Mouse (Mus musculus): ENCODE measurements around the gene Enpp3. TPM values are rescaled to one million over a fixed set of nuclear protein-coding genes. Genes with fewer than 3 reads are reported as not detected.
A peak's percentile ranks its signal among the peaks of the same experiment; 100 is the strongest.

The Enpp3 gene
- polyA plus RNA-seq, 1 experiment: not detected

DNA sequence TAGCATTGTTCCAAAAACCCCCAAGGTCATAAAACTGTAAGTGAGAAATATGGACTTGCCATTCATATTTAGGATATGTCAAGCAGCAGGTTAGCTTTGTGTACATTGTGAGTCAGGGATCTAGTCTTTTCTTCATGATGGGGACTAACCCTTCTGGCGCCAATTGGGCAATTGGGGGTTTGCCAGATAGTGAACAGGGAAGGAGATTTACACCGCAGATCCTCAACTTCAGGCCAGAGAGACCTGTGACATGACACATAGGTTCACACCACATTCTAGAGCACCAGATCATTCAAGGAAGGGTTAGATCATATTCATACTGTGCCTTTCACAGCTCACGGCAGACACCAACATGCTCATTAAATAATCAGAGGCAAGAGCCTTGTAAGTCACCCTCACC, 58.7 kb downstream of the Enpp3 start:
- 91% methylated on average over 3 of the region's 3 CpGs for WGBS

DNA sequence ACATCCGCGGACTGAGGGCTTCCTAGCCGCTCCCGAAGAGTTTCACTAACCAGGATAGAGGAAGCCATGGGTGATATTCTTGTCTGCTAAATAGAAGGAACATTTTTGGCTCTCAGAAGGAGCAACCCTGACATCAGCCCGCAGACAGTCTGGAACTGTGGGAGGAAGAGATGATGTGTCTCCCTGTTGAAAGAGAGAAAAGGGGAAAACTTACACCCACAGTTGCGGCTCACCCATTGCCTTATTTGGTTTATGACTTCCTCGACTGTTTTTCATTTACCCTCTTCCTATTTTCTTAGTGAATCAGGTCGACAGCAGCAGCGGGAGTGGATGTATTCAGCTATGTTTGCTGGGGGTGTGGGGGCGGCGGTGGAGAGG, 64.0 kb downstream of the Enpp3 start:
- WGBS: 44% methylated on average over 11 of the region's 11 CpGs
- H3K4me3 ChIP-seq (ENCODE audit: insufficient read depth, low read depth, low read length): no peak overlapping the region
- H3K4me1 ChIP-seq (ENCODE audit: control insufficient read depth, insufficient read depth, low read length): peaks cover 9% of the 10 kb centered on the region
- H3K27ac ChIP-seq (ENCODE audit: insufficient read depth, low read depth, low read length): 0 out of 2 replicates have a peak overlapping the region, but pooled peaks have one; percentile 2
- TF ChIP-seq CTCF (IDR thresholded peaks at IDR 0.05; ENCODE audit: insufficient read depth, low read depth, low read length): no peak
- no peak for TF ChIP-seq POLR2A (IDR thresholded peaks at IDR 0.05; ENCODE audit: insufficient read depth, low read depth, low read length)

More for the DNA sequence above, 58.7 kb downstream of the Enpp3 start:
- peaks cover 5% of the 10 kb centered on the region for H3K4me1 ChIP-seq (ENCODE audit: control insufficient read depth, insufficient read depth, low read length)
- TF ChIP-seq CTCF (IDR thresholded peaks at IDR 0.05; ENCODE audit: insufficient read depth, low read depth, low read length) (no peak), POLR2A (IDR thresholded peaks at IDR 0.05; ENCODE audit: insufficient read depth, low read depth, low read length) (no peak)
- H3K27ac ChIP-seq (ENCODE audit: insufficient read depth, low read depth, low read length): no peak overlapping the region
- no peak overlapping the region for H3K4me3 ChIP-seq (ENCODE audit: insufficient read depth, low read depth, low read length)

DNA sequence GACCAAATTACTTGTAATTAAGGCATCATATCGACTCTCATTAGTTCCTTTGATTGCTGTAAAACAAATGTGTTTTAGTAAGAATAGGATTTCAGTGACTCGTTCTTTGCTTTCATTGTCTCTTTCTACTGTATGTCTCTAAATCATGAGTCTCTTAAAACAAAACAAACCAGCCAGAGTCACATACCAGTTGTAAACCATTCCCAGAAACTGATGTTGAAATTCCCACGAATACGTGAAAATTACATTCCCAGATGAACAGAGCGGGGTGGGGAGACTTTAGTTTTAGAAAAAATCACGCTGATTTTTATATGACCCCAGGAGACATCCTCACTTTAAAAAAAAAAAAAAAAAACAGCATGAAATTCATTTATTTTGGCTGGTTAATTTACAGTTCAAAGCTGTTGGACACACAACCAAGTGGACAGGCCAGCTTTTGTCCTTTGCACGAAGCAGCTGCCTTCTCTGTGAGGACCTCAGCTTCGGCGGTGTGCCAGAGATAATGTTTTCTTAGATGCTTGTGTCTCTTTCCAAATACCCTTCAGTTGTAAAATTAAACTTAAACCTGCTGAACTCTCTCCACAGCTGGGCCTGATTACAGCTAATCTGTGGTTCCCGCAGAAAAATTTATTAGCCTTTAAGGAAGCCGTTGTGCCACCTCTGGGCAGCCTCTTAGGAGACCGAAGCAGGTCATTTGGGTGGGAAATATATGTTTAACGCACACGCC, 64.5 kb downstream of the Enpp3 start:
- TF ChIP-seq POLR2A (IDR thresholded peaks at IDR 0.05; ENCODE audit: insufficient read depth, low read depth, low read length) (no peak), CTCF (IDR thresholded peaks at IDR 0.05; ENCODE audit: insufficient read depth, low read depth, low read length) (no peak)
- no peak overlapping the region for H3K4me3 ChIP-seq (ENCODE audit: insufficient read depth, low read depth, low read length)
- peaks cover 9% of the 10 kb centered on the region for H3K4me1 ChIP-seq (ENCODE audit: control insufficient read depth, insufficient read depth, low read length)
- WGBS: 52% methylated on average over 14 of the region's 14 CpGs
- 0 out of 2 replicates have a peak overlapping the region, but pooled peaks have one; percentile 2 for H3K27ac ChIP-seq (ENCODE audit: insufficient read depth, low read depth, low read length)

DNA sequence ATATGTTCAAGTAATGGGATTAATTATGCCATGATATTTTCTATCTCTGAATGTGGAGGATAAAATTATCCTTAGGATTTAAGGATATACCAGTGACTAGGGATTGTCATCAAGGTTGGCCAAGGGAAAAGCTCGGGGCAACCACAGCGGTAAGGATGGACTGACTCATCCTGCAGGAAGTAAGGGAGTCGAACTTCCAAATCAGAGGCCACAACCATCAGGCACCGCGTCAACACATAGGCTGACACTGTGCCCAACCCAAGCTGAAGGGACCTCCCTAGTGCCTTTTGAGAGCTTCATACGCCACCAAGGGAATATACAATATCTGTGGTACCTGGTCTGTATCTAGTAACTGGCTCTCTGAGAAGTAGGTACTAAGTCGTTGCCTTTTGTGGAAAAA, 73.1 kb downstream of the Enpp3 start:
- WGBS: 93% methylated on average over 7 of the region's 7 CpGs
- H3K27ac ChIP-seq (ENCODE audit: insufficient read depth, low read depth, low read length): no peak overlapping the region
- TF ChIP-seq CTCF (IDR thresholded peaks at IDR 0.05; ENCODE audit: insufficient read depth, low read depth, low read length): no peak
- no peak for TF ChIP-seq POLR2A (IDR thresholded peaks at IDR 0.05; ENCODE audit: insufficient read depth, low read depth, low read length)

DNA sequence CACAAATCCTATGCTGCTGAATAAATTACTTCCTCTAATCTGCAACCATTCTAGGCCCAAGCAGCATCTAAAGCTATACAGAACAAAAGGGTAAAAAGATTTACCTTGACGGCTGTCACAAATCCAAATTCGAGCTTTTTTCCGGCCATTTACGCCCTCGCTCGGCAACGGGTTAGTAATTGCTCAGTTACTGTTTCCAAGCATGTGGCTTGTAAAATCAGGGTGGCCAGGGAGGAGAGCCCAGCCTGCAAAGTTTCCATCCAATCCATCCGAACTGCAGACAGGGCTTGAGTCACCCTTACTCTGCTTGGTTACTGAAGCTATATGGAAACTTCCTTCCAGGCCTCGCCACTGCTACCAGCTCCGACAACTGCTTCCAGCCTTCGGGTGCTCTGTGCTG, 74.9 kb downstream of the Enpp3 start:
- Histone ChIP-seq H3K27ac (ENCODE audit: insufficient read depth, low read depth, low read length) (no peak overlapping the region), H3K4me3 (ENCODE audit: insufficient read depth, low read depth, low read length) (no peak overlapping the region), H3K4me1 (ENCODE audit: control insufficient read depth, insufficient read depth, low read length) (no peaks in the 10 kb centered on the region)
- TF ChIP-seq POLR2A (IDR thresholded peaks at IDR 0.05; ENCODE audit: insufficient read depth, low read depth, low read length): no peak
- no peak for TF ChIP-seq CTCF (IDR thresholded peaks at IDR 0.05; ENCODE audit: insufficient read depth, low read depth, low read length)
- 65% methylated on average over 11 of the region's 11 CpGs for WGBS

More for the DNA sequence above, 73.1 kb downstream of the Enpp3 start:
- H3K4me3 ChIP-seq (ENCODE audit: insufficient read depth, low read depth, low read length): no peak overlapping the region
- no peaks in the 10 kb centered on the region for H3K4me1 ChIP-seq (ENCODE audit: control insufficient read depth, insufficient read depth, low read length)

DNA sequence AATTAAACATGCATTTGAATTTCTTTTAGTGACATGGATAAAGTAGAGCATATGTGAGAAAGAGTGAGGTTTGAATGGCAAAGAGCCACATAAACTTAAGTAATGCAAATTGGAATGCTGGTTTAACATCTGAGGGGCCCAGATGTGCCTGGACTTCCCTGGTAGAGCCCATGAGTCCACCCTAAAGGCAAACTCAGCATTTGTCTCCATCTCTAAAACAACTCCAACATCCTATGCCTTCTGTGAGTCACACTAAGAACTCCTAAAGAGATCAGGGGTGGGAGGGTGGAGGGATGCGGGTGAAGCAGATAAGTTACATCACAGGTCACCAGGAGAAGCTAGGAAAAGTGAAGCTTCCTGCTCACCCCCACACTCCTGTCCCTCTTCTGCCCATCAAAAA, 76.6 kb downstream of the Enpp3 start:
- TF ChIP-seq POLR2A (IDR thresholded peaks at IDR 0.05; ENCODE audit: insufficient read depth, low read depth, low read length) (no peak), CTCF (IDR thresholded peaks at IDR 0.05; ENCODE audit: insufficient read depth, low read depth, low read length) (no peak)
- no peaks in the 10 kb centered on the region for H3K4me1 ChIP-seq (ENCODE audit: control insufficient read depth, insufficient read depth, low read length)
- H3K4me3 ChIP-seq (ENCODE audit: insufficient read depth, low read depth, low read length): no peak overlapping the region
- WGBS: 72% methylated on average over 1 of the region's 1 CpGs
- no peak overlapping the region for H3K27ac ChIP-seq (ENCODE audit: insufficient read depth, low read depth, low read length)

DNA sequence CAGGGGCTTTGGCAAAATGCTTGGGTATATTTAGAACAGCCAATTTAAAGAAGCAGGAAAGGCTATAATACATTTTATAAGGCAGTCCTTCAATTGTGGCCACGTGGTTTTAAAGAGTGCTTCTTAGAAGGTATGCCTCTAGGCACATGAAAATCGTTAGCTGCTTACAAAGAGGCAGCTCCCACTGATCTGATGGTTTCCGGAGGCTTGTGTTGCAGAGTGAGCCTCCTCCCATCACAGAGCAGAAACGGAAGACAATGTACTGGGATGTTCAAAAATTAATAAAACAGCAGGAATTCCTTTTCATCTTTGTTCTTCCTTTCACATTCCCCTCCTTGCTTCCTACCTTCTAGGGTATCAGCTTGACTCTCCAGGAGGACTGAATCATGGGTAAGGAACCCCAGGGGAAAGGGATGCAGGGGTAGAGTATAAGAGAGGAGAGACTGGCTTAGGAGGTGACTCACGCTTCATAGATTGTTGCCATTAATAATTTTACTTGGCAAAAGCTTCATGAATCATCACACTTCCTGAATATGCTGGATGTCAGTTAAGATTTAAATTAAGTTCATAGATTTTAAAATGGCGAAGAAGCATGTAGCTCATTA, 77.4 kb downstream of the Enpp3 start:
- Histone ChIP-seq H3K27ac (ENCODE audit: insufficient read depth, low read depth, low read length) (no peak overlapping the region), H3K4me3 (ENCODE audit: insufficient read depth, low read depth, low read length) (no peak overlapping the region), H3K4me1 (ENCODE audit: control insufficient read depth, insufficient read depth, low read length) (no peaks in the 10 kb centered on the region)
- WGBS: 33% methylated on average over 6 of the region's 6 CpGs
- TF ChIP-seq POLR2A (IDR thresholded peaks at IDR 0.05; ENCODE audit: insufficient read depth, low read depth, low read length): no peak
- no peak for TF ChIP-seq CTCF (IDR thresholded peaks at IDR 0.05; ENCODE audit: insufficient read depth, low read depth, low read length)

DNA sequence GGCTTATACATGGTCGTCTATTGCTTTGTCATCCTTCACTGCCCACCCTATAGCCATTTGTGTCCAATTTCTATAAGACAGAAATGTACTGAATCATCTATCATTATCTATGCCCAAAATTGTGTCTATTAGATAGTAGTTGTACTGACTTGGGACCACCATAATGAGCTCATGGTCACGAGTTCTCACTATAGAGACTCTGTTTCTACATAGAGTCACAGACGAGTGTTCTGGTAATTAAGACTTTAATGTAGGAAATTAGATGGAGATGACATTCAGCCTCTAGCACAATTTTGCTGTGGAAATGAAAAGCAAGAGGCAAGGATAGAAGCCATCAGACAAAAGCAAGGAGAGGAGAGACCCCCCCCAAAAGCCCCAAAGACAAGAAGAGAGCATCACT, 78.0 kb downstream of the Enpp3 start:
- H3K27ac ChIP-seq (ENCODE audit: insufficient read depth, low read depth, low read length): no peak overlapping the region
- H3K4me1 ChIP-seq (ENCODE audit: control insufficient read depth, insufficient read depth, low read length): no peaks in the 10 kb centered on the region
- H3K4me3 ChIP-seq (ENCODE audit: insufficient read depth, low read depth, low read length): no peak overlapping the region
- 64% methylated on average over 3 of the region's 3 CpGs for whole genome bisulfite sequencing
- TF ChIP-seq CTCF (IDR thresholded peaks at IDR 0.05; ENCODE audit: insufficient read depth, low read depth, low read length) (no peak), POLR2A (IDR thresholded peaks at IDR 0.05; ENCODE audit: insufficient read depth, low read depth, low read length) (no peak)

DNA sequence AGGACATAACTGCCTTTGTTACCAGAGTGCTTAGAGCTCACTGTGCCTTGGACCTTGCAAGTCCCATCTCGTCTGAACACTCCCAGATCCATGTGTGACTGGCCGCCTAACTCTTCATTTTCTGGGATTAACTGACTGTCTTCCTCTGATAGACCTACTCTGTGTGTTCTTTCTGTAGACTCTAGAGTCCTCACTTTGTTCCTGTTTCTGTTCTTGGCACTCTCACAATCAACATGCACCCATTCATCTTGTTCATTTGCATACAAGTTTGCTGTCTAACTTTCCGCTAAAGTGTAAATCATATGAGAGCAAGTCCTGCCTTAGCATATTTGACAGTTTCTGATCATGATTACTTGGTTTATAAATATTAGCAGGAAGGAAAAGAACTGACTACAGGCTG, 79.4 kb downstream of the Enpp3 start:
- H3K27ac ChIP-seq (ENCODE audit: insufficient read depth, low read depth, low read length): no peak overlapping the region
- no peak overlapping the region for H3K4me3 ChIP-seq (ENCODE audit: insufficient read depth, low read depth, low read length)
- 97% methylated on average over 3 of the region's 3 CpGs for WGBS
- 0 out of 2 replicates have a peak, but pooled peaks cover 2% of the 10 kb centered on the region for H3K4me1 ChIP-seq (ENCODE audit: control insufficient read depth, insufficient read depth, low read length)
- no peak for TF ChIP-seq CTCF (IDR thresholded peaks at IDR 0.05; ENCODE audit: insufficient read depth, low read depth, low read length)
- no peak for TF ChIP-seq POLR2A (IDR thresholded peaks at IDR 0.05; ENCODE audit: insufficient read depth, low read depth, low read length)

All from olfactory bulb, adult 2 months (tissue).